Mouse (Mus musculus): ENCODE results near the gene Mrgprh.

GRCm38 (mm10) chr17:12891054-12891453 is 15.2 kb downstream of the Mrgprh start:
- TF ChIP-seq CTCF (IDR thresholded peaks at IDR 0.05; ENCODE audit: borderline replicate concordance, control insufficient read depth, extremely low read depth, insufficient read depth, low read length, poor library complexity), result no peak
- no peak for TF ChIP-seq POLR2A (IDR thresholded peaks at IDR 0.05; ENCODE audit: control insufficient read depth, extremely low read depth, insufficient read depth, low read length, poor library complexity)
